Mouse (Mus musculus) liver, embryonic 15.5 days (tissue): ENCODE measurements around the gene Trpm8. TPM values are rescaled to one million over a fixed set of nuclear protein-coding genes. Genes with fewer than 3 reads are reported as not detected.

Experiments
- ATAC-seq: fragments of 200-750 bp; cut with Nextera tagmentation; 2 replicates; pipeline ENCODE4 v1.8.0; 2017; ENCODE audit warnings: moderate number of reproducible peaks, mild to moderate bottlenecking, moderate library complexity; ENCODE audit not compliant: insufficient read depth
- H3K27ac ChIP-seq: fragments of 300-500 bp; sonication (generic); replicated peaks from 2 replicates; pipeline ENCODE4 v1.5.1; 2015; ENCODE audit warnings: mild to moderate bottlenecking, inconsistent platforms
- H3K27me3 ChIP-seq: fragments of 300-500 bp; sonication (generic); 2 replicates; pipeline ENCODE4 v1.6.1; 2015; ENCODE audit warnings: mild to moderate bottlenecking, inconsistent platforms
- H3K36me3 ChIP-seq: fragments of 300-500 bp; sonication (generic); replicated peaks from 2 replicates; pipeline ENCODE4 v1.6.1; 2015; ENCODE audit warnings: moderate library complexity, mild to moderate bottlenecking, inconsistent platforms
- H3K4me1 ChIP-seq: fragments of 300-500 bp; sonication (generic); replicated peaks from 2 replicates; pipeline ENCODE4 v1.6.1; 2015; ENCODE audit warnings: inconsistent platforms
- H3K4me2 ChIP-seq: fragments of 300-500 bp; sonication (generic); 2 replicates; pipeline ENCODE4 v1.6.1; 2015; ENCODE audit warnings: moderate library complexity, mild to moderate bottlenecking, inconsistent platforms
- H3K4me3 ChIP-seq: fragments of 300-500 bp; sonication (generic); replicated peaks from 2 replicates; pipeline ENCODE4 v1.5.1; 2015; ENCODE audit warnings: mild to moderate bottlenecking, inconsistent platforms
- H3K9ac ChIP-seq: fragments of 300-500 bp; sonication (generic); 2 replicates; pipeline ENCODE4 v1.6.1; 2015; ENCODE audit warnings: moderate library complexity, mild to moderate bottlenecking, inconsistent platforms
- H3K9me3 ChIP-seq: fragments of 300-500 bp; sonication (generic); replicated peaks from 2 replicates; pipeline ENCODE4 v1.6.1; 2016; ENCODE audit warnings: inconsistent platforms
- WGBS: fragments of 180-500 bp; shearing (Covaris S2); methylation state at CpG from one replicate; pipeline ENCODE4 v1.1.7; 2015; ENCODE audit warnings: mixed read lengths; ENCODE audit not compliant: insufficient replicate concordance; 5-methylcytosine and 5-hydroxymethylcytosine counted together
- polyA plus RNA-seq: library from polyadenylated mRNA; unstranded; fragments of >200 nt; fragmentation: Nextera tagmentation; extraction: Ambion mirVana; gene quantifications from 2 replicates; pipeline ENCODE4 v1.2.1, GENCODE M21; 2015

The Trpm8 gene
- polyA plus RNA-seq, 1 experiment from 2014 or later, result not detected

DNA sequence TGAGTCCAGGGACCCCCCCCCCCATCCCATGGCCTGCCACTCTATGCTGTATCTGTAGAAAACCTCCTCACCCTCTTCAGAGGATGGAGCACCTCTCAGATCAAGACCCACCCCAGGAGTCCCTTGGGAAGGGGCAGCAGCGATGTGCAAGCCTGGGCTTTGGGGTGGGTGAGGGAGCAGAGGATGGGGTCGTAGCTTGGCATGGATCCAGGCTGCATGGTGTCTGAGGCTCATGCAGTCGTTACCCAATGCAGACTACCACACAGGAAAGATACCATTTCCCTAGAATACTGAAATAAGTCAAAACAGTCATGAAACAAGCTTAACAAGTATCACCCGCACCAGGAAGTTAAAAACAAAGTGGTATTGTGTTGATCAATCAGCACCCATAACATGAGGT is 28.8 kb upstream of the Trpm8 start:
- H3K27ac ChIP-seq, result no peak overlapping the region
- H3K9ac ChIP-seq, result no peak overlapping the region
- H3K36me3 ChIP-seq, result no peaks in the 10 kb centered on the region
- no peak overlapping the region for H3K4me3 ChIP-seq
- no peaks in the 10 kb centered on the region for H3K4me1 ChIP-seq
- no peak overlapping the region for H3K4me2 ChIP-seq
- H3K27me3 ChIP-seq, result no peaks in the 10 kb centered on the region
- peaks cover 48% of the 10 kb centered on the region; the same call in 1 of the 2 replicates for H3K9me3 ChIP-seq
- ATAC-seq, result no peak
- WGBS, result 43% methylated on average over 4 of the region's 4 CpGs

DNA sequence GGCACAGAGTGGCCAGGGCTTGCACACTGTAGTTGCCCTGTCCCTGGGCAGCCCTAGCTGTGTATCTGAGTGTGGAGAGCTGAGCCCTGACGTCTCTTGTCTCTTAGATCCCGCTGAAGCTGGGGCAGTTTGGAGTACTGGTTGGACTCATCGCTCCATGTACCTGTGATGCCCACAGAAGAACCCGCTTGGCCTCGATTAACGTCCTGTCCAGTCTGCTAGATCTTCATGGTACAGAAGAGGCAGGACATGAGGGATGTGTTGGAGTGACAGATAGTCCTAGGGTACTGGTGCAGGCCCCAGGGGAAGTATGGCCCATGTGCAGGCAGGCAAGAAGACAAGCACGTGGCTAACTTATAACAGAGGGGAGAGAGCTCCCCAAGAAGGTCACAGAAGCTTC is 27.9 kb upstream of the Trpm8 start:
- Histone ChIP-seq H3K36me3 (no peaks in the 10 kb centered on the region), H3K9me3 (peaks cover 48% of the 10 kb centered on the region; the same call in 1 of the 2 replicates), H3K4me1 (no peaks in the 10 kb centered on the region), H3K27ac (no peak overlapping the region), H3K4me3 (no peak overlapping the region), H3K9ac (no peak overlapping the region), H3K27me3 (no peaks in the 10 kb centered on the region), H3K4me2 (no peak overlapping the region)
- ATAC-seq, result no peak
- WGBS, result 60% methylated on average over 7 of the region's 7 CpGs

DNA sequence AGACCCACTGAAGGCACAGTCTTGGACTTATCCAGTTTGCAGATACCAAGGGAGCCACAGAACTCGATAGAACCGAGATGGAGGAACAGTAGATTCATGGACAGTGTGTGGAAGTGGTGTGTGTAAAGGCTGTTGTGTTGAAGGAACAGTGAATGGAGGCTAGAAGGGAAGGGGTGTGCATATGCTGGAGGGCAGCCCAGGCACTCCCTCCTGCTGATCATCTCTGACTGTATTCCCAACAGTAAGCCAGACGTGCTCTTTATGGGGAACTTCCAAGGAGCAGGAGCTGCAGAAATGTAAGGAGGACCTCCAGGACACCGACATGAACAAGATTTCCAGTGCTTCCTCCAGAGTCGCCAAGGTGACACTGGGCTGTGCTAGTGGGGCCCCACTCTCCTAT is 27.4 kb upstream of the Trpm8 start:
- H3K4me1 ChIP-seq, result no peaks in the 10 kb centered on the region
- peaks cover 47% of the 10 kb centered on the region; the same call in 1 of the 2 replicates for H3K9me3 ChIP-seq
- no peaks in the 10 kb centered on the region for H3K36me3 ChIP-seq
- H3K27me3 ChIP-seq, result no peaks in the 10 kb centered on the region
- no peak overlapping the region for H3K27ac ChIP-seq
- WGBS, result 62% methylated on average over 5 of the region's 5 CpGs
- ATAC-seq, result no peak
- H3K9ac ChIP-seq, result no peak overlapping the region
- no peak overlapping the region for H3K4me2 ChIP-seq
- no peak overlapping the region for H3K4me3 ChIP-seq

DNA sequence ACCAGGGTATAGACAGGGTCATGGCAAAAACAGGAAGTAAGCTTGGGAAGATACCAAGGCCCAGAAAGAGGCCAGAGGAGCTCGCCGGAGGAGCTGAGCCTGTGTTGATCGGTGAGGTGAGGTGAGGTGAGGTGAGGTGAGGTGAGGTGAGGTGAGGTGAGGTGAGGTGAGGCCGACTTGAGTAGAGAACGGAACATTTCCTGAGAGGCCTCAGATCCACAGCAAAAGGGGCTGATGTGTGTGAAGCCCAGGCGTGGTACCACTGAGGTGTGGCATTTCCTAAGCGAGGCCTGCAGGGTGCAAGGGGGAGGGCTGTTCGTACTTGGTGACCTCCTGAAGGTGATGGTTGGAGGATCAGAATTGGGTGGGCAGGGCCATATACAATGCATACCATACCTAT is 24.4 kb upstream of the Trpm8 start:
- 59% methylated on average over 8 of the region's 8 CpGs for WGBS
- no peaks in the 10 kb centered on the region for H3K4me1 ChIP-seq
- no peak overlapping the region for H3K27ac ChIP-seq
- peaks cover 42% of the 10 kb centered on the region; the same call in 1 of the 2 replicates for H3K9me3 ChIP-seq
- no peaks in the 10 kb centered on the region for H3K27me3 ChIP-seq
- H3K4me2 ChIP-seq, result no peak overlapping the region
- H3K4me3 ChIP-seq, result no peak overlapping the region
- no peaks in the 10 kb centered on the region for H3K36me3 ChIP-seq
- 0 out of 2 replicates have a peak, but pooled peaks have one; percentile 1 for ATAC-seq
- no peak overlapping the region for H3K9ac ChIP-seq

DNA sequence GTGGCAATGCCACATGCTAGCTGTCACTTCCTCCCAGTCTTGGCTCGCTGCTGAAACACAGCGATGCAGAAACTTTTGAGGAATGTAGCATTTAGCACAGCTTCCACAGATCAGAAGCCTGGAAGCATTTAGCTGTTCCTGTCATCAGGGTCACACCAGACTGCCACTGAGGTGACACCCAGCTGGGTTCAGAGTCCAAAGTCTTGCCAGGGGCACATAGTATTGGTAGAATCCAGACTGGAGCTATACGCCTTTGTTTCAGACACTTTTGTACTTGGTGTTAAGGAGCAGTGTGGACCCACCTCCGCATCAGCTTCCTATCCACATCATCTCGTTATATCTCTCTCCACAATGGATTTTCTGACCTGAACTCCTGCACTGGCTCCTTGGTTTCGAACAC is 23.9 kb upstream of the Trpm8 start:
- no peak overlapping the region for H3K9ac ChIP-seq
- ATAC-seq, result 0 out of 2 replicates have a peak, but pooled peaks have one; percentile 22
- H3K9me3 ChIP-seq, result peaks cover 41% of the 10 kb centered on the region; the same call in 1 of the 2 replicates
- no peak overlapping the region for H3K4me2 ChIP-seq
- 51% methylated on average over 6 of the region's 6 CpGs for WGBS
- no peaks in the 10 kb centered on the region for H3K36me3 ChIP-seq
- H3K27ac ChIP-seq, result no peak overlapping the region
- H3K4me3 ChIP-seq, result no peak overlapping the region
- H3K27me3 ChIP-seq, result no peaks in the 10 kb centered on the region
- H3K4me1 ChIP-seq, result no peaks in the 10 kb centered on the region

DNA sequence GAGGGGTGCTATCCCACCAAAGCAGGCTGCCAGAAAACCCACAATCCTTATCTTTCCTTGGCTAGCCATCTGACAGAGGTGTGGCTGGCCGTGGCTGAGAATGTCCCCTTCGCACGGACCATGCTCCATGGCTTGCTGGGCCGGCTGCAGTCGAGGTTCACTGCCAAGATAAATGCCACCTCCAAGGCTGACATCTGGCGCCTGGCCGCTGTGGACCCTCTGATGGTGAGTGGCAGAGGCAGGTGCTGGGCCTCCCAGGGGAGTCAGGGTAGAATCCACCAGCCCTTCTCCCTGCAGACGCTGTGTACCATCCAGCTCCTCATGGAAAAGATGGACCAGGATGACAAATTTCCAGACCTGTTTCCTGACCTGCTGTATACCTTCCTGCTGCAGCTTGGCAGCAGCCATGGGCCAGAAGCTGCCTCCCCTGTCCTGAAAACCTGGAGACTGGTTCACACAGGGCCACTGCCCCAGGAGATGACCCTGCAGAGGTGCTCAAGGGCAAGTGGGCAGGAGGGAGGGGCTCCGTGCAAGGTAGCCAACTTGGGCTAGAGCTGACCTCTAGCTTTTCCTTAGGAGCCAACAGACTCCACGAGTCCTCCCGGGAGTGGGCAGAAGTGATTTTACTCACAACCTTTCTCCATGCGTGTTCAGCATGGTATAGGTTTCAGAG is 22.5 kb upstream of the Trpm8 start:
- 63% methylated on average over 12 of the region's 12 CpGs for WGBS
- ATAC-seq, result no peak

DNA sequence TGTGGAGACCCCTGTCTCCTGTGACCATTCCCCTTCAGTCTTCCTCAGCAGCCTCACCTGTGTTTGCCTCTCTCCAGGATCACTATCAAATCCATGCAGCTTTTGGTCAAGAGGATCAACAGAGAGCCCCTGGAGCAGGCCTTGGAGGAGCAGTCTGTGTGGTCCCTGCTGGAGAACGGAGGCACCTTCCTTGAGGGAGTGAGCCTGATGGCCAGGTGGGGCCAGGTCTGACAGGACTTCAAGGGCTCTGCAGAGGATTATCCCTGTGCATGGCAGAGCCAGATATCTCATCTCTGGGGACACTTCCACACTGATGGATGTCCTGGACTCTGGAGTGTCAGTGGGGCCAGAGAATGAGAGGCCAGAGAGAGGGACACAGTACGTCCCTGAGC is 22.0 kb upstream of the Trpm8 start:
- Histone ChIP-seq H3K4me1 (peaks cover 15% of the 10 kb centered on the region), H3K9me3 (peaks cover 25% of the 10 kb centered on the region; the same call in 1 of the 2 replicates), H3K27ac (no peak overlapping the region), H3K4me3 (no peak overlapping the region), H3K9ac (no peak overlapping the region), H3K27me3 (no peaks in the 10 kb centered on the region), H3K4me2 (no peak overlapping the region), H3K36me3 (0 out of 2 replicates have a peak, but pooled peaks cover 5% of the 10 kb centered on the region)
- 55% methylated on average over 2 of the region's 2 CpGs for WGBS
- no peak for ATAC-seq

More for the DNA sequence above, 22.5 kb upstream of the Trpm8 start:
- Histone ChIP-seq H3K9me3 (peaks cover 29% of the 10 kb centered on the region; the same call in 1 of the 2 replicates), H3K4me3 (no peak overlapping the region), H3K4me2 (no peak overlapping the region), H3K9ac (no peak overlapping the region), H3K4me1 (peaks cover 10% of the 10 kb centered on the region), H3K27ac (no peak overlapping the region), H3K36me3 (0 out of 2 replicates have a peak, but pooled peaks cover under 1% of the 10 kb centered on the region), H3K27me3 (no peaks in the 10 kb centered on the region)

DNA sequence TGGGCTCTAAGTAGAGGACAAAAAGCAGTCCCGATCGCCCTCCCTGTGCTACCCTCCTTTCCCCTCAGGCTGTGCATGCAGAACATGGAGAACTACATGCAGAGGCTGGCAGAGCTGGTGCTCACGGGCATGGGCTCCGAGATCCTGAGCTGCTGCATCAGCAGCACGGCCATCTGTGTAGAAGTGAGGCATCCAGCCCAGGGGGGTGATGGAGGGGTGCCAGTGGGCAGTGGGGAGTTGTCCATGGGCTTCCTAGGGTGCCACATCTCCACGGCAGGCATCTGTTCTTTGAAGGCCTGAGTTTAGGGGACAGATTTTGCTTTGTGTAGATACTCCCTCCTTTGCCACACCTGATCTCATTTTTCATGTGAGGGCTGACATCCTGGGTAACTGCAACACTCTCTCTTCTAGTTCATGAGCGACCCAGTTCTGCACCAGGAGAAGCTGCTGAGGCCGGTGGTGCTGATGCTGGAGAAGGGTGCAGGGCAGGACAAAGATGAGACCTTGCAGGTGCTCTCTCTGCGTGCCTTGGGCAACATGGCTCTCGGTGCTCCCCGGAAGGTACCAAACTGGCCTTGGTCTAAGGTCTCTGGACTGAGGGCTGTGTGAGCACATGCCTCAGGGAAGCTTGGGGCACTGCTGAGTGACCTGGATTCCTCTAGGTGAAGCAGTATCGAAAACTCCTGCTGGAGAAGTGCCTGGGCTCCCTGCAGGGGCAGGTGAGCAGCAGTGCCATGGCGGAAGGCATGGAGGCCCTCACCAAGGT is 21.3 kb upstream of the Trpm8 start:
- ATAC-seq, result no peak

DNA sequence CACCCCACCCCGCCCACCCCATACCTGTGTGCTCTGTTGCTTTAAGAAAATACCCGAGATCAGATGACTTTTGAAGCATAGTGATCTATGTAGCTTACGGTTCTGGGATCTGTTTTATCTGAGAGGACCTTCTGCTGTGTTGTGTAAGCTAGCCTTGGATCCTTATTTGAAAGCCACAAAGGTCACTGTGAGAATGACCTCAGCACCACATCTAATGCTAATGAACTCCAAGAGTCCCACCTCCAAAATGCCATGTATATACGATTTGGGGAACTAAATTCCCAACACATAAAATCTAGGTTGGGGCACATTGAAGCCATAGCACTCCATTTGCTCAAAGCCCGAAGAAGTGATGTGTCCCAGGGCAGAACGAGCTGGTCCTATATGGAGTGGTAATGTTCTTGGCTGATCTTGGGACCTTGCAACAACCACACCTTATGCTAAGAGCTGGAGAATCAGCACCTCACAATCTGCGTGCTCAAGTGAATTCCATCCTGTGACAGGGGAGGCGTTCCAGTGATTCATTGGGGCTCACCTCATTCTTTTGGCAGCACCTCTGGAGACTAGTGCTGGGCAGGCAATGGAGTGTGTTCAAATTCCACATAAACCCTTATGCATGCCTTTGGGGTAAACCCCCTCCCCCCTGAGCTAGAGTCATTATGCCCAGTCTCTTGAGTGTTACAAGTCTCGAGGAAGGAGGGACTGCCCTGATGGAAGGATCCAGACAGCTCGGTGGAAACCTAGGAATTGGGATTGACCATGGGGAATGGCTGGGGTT is 20.4 kb upstream of the Trpm8 start:
- H3K36me3 ChIP-seq, result peaks cover 21% of the 10 kb centered on the region
- no peak for ATAC-seq
- peaks cover 31% of the 10 kb centered on the region for H3K4me1 ChIP-seq
- H3K9me3 ChIP-seq, result peaks cover 18% of the 10 kb centered on the region; the same call in 1 of the 2 replicates
- no peaks in the 10 kb centered on the region for H3K27me3 ChIP-seq
- H3K27ac ChIP-seq, result no peak overlapping the region
- no peak overlapping the region for H3K4me3 ChIP-seq
- 55% methylated on average over 10 of the region's 10 CpGs for WGBS
- no peak overlapping the region for H3K4me2 ChIP-seq
- no peak overlapping the region for H3K9ac ChIP-seq

More for the DNA sequence above, 21.3 kb upstream of the Trpm8 start:
- peaks cover 22% of the 10 kb centered on the region for H3K4me1 ChIP-seq
- H3K4me3 ChIP-seq, result no peak overlapping the region
- H3K9me3 ChIP-seq, result peaks cover 19% of the 10 kb centered on the region; the same call in 1 of the 2 replicates
- no peak overlapping the region for H3K4me2 ChIP-seq
- H3K36me3 ChIP-seq, result peaks cover 12% of the 10 kb centered on the region
- no peaks in the 10 kb centered on the region for H3K27me3 ChIP-seq
- WGBS, result 62% methylated on average over 13 of the region's 13 CpGs
- H3K9ac ChIP-seq, result no peak overlapping the region
- no peak overlapping the region for H3K27ac ChIP-seq

DNA sequence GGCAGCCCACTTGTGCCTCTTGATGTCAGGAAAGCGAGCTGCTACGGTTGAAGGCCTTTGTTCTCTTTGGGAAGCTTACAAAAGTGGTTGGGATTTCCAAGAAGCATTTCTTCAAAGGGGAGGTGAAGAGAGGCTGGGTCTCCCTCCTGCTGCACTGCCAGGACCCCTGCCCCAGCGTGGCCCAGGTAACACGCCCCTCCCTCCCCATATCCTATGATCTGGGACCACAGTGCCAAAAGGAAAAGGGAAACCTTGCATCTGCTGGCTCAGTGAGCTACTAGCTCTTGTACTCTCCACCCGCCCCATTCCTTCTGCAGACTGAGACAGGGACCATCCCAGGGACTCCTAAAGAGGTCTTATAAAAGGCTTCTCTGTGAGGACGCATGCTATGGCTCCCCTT is 19.8 kb upstream of the Trpm8 start:
- Histone ChIP-seq H3K36me3 (peaks cover 27% of the 10 kb centered on the region), H3K27me3 (no peaks in the 10 kb centered on the region), H3K9ac (no peak overlapping the region), H3K4me2 (no peak overlapping the region), H3K4me3 (no peak overlapping the region), H3K9me3 (peaks cover 12% of the 10 kb centered on the region; the same call in 1 of the 2 replicates), H3K27ac (no peak overlapping the region), H3K4me1 (peaks cover 38% of the 10 kb centered on the region)
- no peak for ATAC-seq
- WGBS, result 63% methylated on average over 6 of the region's 6 CpGs

DNA sequence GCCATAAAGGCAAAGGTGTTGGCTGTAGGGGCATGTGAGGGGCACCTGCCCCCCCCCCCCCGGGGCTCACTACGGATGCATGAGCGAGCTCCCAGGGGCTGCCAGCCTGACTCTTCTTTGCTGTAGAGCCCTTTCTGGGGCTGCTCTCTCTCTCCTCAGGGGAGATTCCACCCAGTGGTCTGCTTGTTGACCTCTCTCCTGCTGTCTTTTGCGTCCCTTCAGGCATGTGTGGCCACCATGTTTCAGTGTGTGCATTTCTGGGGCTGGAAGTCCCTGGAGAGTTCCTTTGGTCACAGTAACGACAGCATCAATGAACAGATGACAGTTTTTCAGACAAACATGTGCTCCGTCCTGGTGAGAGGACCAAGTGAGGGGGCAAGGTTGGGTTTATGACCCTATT is 19.1 kb upstream of the Trpm8 start:
- 59% methylated on average over 6 of the region's 6 CpGs for WGBS
- no peak for ATAC-seq

More for the DNA sequence above, 19.1 kb upstream of the Trpm8 start:
- peaks cover 33% of the 10 kb centered on the region for H3K36me3 ChIP-seq
- 0 out of 2 replicates have a peak, but pooled peaks cover 11% of the 10 kb centered on the region for H3K9me3 ChIP-seq
- no peak overlapping the region for H3K4me2 ChIP-seq
- H3K9ac ChIP-seq, result no peak overlapping the region
- no peaks in the 10 kb centered on the region for H3K27me3 ChIP-seq
- no peak overlapping the region for H3K27ac ChIP-seq
- peaks cover 43% of the 10 kb centered on the region for H3K4me1 ChIP-seq
- no peak overlapping the region for H3K4me3 ChIP-seq
